Comparison of ENCODE assay signal across 19 mouse cellular contexts in genomic region chr4:136008782-136009447, GRCm38 (mm10).
"Had no signal": no experiment of that assay in that cellular context is flagged by ENCODE, and none has a peak within 500 bp of the region (broad histone marks: within the 10 kb centered on the region; RNA-seq: fewer than 3 reads in every experiment).

No protein-coding gene starts in this region.

- DNase-seq: kidney, adult 2 months; layer of hippocampus, adult 9-11 months; layer of hippocampus, postnatal 36 days; left cerebral cortex, postnatal 4 days; lung, embryonic 14.5 days; midbrain, embryonic 14.5 days; thymus, adult 18-20 months; thymus, postnatal 36 days had no signal

- H3K27ac ChIP-seq: kidney, postnatal 0 days; layer of hippocampus, adult 2 months; left cerebral cortex, adult 2 months; limb, embryonic 12.5 days; limb, embryonic 15.5 days; macrophage; midbrain, embryonic 10.5 days; neural tube, embryonic 13.5 days had no signal

- ATAC-seq: intestine, postnatal 0 days; lung, postnatal 0 days had no signal

- H3K4me2 ChIP-seq: limb, embryonic 12.5 days; limb, embryonic 15.5 days; lung, embryonic 14.5 days; neural tube, embryonic 13.5 days had no signal

- H3K9me3 ChIP-seq: limb, embryonic 12.5 days; limb, embryonic 15.5 days; megakaryocyte, embryonic 14.5 days; midbrain, embryonic 10.5 days; neural tube, embryonic 13.5 days had no signal

- H3K9ac ChIP-seq: limb, embryonic 12.5 days; limb, embryonic 15.5 days; lung, embryonic 14.5 days; neural tube, embryonic 13.5 days had no signal

- H3K27me3 ChIP-seq: limb, embryonic 12.5 days; limb, embryonic 15.5 days; megakaryocyte, embryonic 14.5 days; neural tube, embryonic 13.5 days had no signal

- H3K4me3 ChIP-seq: layer of hippocampus, adult 2 months; left cerebral cortex, adult 2 months; limb, embryonic 12.5 days; limb, embryonic 15.5 days; megakaryocyte, embryonic 14.5 days; midbrain, embryonic 10.5 days; neural tube, embryonic 13.5 days had no signal

- H3K4me1 ChIP-seq: limb, embryonic 12.5 days; limb, embryonic 15.5 days; midbrain, embryonic 10.5 days; neural tube, embryonic 13.5 days had no signal
